8 mouse cellular contexts compared by ENCODE assay signal in the genomic region with DNA sequence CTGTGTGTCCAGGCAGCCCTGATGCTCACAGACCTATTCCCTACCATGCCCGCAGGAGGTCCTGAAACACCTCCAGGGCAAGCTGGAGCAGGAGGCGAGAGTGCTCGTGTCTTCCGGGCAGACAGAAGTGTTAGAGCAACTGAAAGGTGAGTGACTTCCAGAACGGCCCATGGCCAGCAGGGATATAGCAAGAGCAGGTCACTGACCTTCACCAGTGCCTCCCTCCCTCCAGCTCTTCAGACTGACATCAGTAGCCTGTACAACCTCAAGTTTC. TPM values are rescaled to one million over a fixed set of nuclear protein-coding genes. Genes with fewer than 3 reads are reported as not detected.
DNase-seq lines count a peak whose midpoint lies in the region; ATAC-seq and TF ChIP-seq lines count a peak whose summit lies in the region.
"Had no signal": no experiment of that assay in that cellular context is flagged by ENCODE, and none has a peak within 500 bp of the region (broad histone marks: within the 10 kb centered on the region; RNA-seq: fewer than 3 reads in every experiment).

No protein-coding gene starts in this region.

- ATAC-seq in forebrain, embryonic 12.5 days (ENCODE audit: low FRiP score), result no peak
- ATAC-seq in hindbrain, postnatal 0 days, result no peak

- H3K36me3 ChIP-seq in forebrain, embryonic 12.5 days (replicated peaks), result peaks cover 47% of the 10 kb centered on the region
- peaks cover 25% of the 10 kb centered on the region for H3K36me3 ChIP-seq in hindbrain, postnatal 0 days (ENCODE audit: insufficient read depth, low read length)

- peaks cover 75% of the 10 kb centered on the region for H3K4me1 ChIP-seq in forebrain, embryonic 12.5 days
- H3K4me1 ChIP-seq in hindbrain, postnatal 0 days (ENCODE audit: insufficient read depth, low read length), result peaks cover 34% of the 10 kb centered on the region
- peaks cover 43% of the 10 kb centered on the region for H3K4me1 ChIP-seq in olfactory bulb, adult 2 months (ENCODE audit: control insufficient read depth, insufficient read depth, low read length)

- H3K27ac ChIP-seq in left cerebral cortex, adult 2 months, result peak overlapping the region; percentile 72
- peak overlapping the region; percentile 50; the same call in 1 of the 2 replicates for H3K27ac ChIP-seq in forebrain, embryonic 12.5 days
- peak overlapping the region; percentile 99 for H3K27ac ChIP-seq in hindbrain, postnatal 0 days
- H3K27ac ChIP-seq in olfactory bulb, adult 2 months (ENCODE audit: insufficient read depth, low read depth, low read length), result peak overlapping the region; percentile 58

- H3K9me3 ChIP-seq in forebrain, embryonic 12.5 days, result no peaks in the 10 kb centered on the region
- no peaks in the 10 kb centered on the region for H3K9me3 ChIP-seq in hindbrain, postnatal 0 days (ENCODE audit: low read length)

- 69% methylated on average over 5 of the region's 5 CpGs for WGBS in forebrain, embryonic 12.5 days
- 32% methylated on average over 5 of the region's 5 CpGs for WGBS in hindbrain, postnatal 0 days
- 73% methylated on average over 5 of the region's 5 CpGs for WGBS in olfactory bulb, adult 2 months

- TF ChIP-seq CTCF in left cerebral cortex, adult 2 months (IDR thresholded peaks at IDR 0.05), result no peak
- no peak for TF ChIP-seq CTCF in hindbrain, postnatal 0 days (IDR thresholded peaks at IDR 0.05; ENCODE audit: low read depth)
- no peak for TF ChIP-seq CTCF in olfactory bulb, adult 2 months (IDR thresholded peaks at IDR 0.05; ENCODE audit: insufficient read depth, low read depth, low read length)

- peak overlapping the region; percentile 94 for H3K9ac ChIP-seq in forebrain, embryonic 12.5 days
- peak overlapping the region; percentile 90 for H3K9ac ChIP-seq in hindbrain, postnatal 0 days (replicated peaks; ENCODE audit: low read length)

- intact Hi-C loops in left cerebral cortex, adult 2 months (cut with DNase I), result no loop called here

- peak overlapping the region; percentile 78; the same call in 1 of the 2 replicates for H3K4me3 ChIP-seq in left cerebral cortex, adult 2 months
- H3K4me3 ChIP-seq in forebrain, embryonic 12.5 days (replicated peaks), result peak overlapping the region; percentile 60
- peak overlapping the region; percentile 58 for H3K4me3 ChIP-seq in hindbrain, postnatal 0 days (ENCODE audit: low read length)
- 0 out of 2 replicates have a peak overlapping the region, but pooled peaks have one; percentile 1 for H3K4me3 ChIP-seq in olfactory bulb, adult 2 months (ENCODE audit: insufficient read depth, low read depth, low read length)

- H3K4me2 ChIP-seq in forebrain, embryonic 12.5 days, result peak overlapping the region; percentile 82
- H3K4me2 ChIP-seq in hindbrain, postnatal 0 days (ENCODE audit: low read depth, low read length), result peak overlapping the region; percentile 74

- peaks cover 18% of the 10 kb centered on the region; the same call in 1 of the 2 replicates for H3K27me3 ChIP-seq in forebrain, embryonic 12.5 days
- no peaks in the 10 kb centered on the region for H3K27me3 ChIP-seq in hindbrain, postnatal 0 days (ENCODE audit: insufficient read depth, low read length)

- no peak for DNase-seq in left cerebral cortex, adult 2 months (ENCODE audit: extremely low spot score in 1 of 2, low spot score in 2 of 2)
- no peak for DNase-seq in left cerebral cortex, adult 18-20 months (ENCODE audit: low spot score in 2 of 2)
- DNase-seq in hindbrain, postnatal 0 days (ENCODE audit: low spot score), result no peak
- no peak for DNase-seq in kidney, postnatal 14 days
- DNase-seq in right cerebral cortex, postnatal 10 days (ENCODE audit: low spot score in 2 of 2), result no peak
- DNase-seq: thymus, postnatal 4 days had no signal

- no peak for TF ChIP-seq POLR2A in olfactory bulb, adult 2 months (IDR thresholded peaks at IDR 0.05; ENCODE audit: insufficient read depth, low read depth, low read length)

RNA-seq across cellular contexts. Expression of a gene that starts 6.2 kb away (rescaled TPM):
- 100 to 1,000 TPM; 111 to 113 TPM for total RNA-seq in left cerebral cortex, adult 2 months (2021)
- total RNA-seq in left cerebral cortex, adult 18-20 months (2021), result 100 to 1,000 TPM; 106 to 109 TPM
- 144 and 165 TPM in 2 replicates for polyA plus RNA-seq in forebrain, embryonic 12.5 days (2016; fragmentation: Nextera tagmentation; extraction: Ambion mirVana)
- 358 and 374 TPM in 2 replicates for total RNA-seq in hindbrain, postnatal 0 days (2014; rRNA removed)
- polyA plus RNA-seq in hindbrain, postnatal 0 days (2015; fragmentation: Nextera tagmentation; extraction: Ambion mirVana), result 81.3 and 97.6 TPM in 2 replicates
- polyA plus RNA-seq in olfactory bulb, adult 2 months (2012; ENCODE audit: insufficient read depth, insufficient read length, low replicate concordance, missing spikeins), result not detected in 2 replicates

RNA-seq across cellular contexts. Expression of a gene that starts 9.8 kb away (rescaled TPM):
- 100 to 1,000 TPM; 816 to 913 TPM for total RNA-seq in left cerebral cortex, adult 2 months (2021)
- total RNA-seq in left cerebral cortex, adult 18-20 months (2021), result 1,000 to 10,000 TPM in 1 of 2 experiments, 100 to 1,000 TPM in 1; 965 to 1,061 TPM
- polyA plus RNA-seq in forebrain, embryonic 12.5 days (2016; fragmentation: Nextera tagmentation; extraction: Ambion mirVana), result 708 and 760 TPM in 2 replicates
- 1,031 and 1,483 TPM in 2 replicates for total RNA-seq in hindbrain, postnatal 0 days (2014; rRNA removed)
- 676 and 682 TPM in 2 replicates for polyA plus RNA-seq in hindbrain, postnatal 0 days (2015; fragmentation: Nextera tagmentation; extraction: Ambion mirVana)
- 978 TPM in 1 of 2 replicates, not detected in the other for polyA plus RNA-seq in olfactory bulb, adult 2 months (2012; ENCODE audit: insufficient read depth, insufficient read length, low replicate concordance, missing spikeins)

RNA-seq across cellular contexts. Expression of a gene that starts 18.3 kb away (rescaled TPM):
- 10 to 100 TPM; 26.3 to 26.9 TPM for total RNA-seq in left cerebral cortex, adult 2 months (2021)
- 10 to 100 TPM; 25.1 to 28.5 TPM for total RNA-seq in left cerebral cortex, adult 18-20 months (2021)
- polyA plus RNA-seq in forebrain, embryonic 12.5 days (2016; fragmentation: Nextera tagmentation; extraction: Ambion mirVana), result 42.6 and 44.4 TPM in 2 replicates
- total RNA-seq in hindbrain, postnatal 0 days (2014; rRNA removed), result 28.9 and 36.0 TPM in 2 replicates
- 35.7 and 38.4 TPM in 2 replicates for polyA plus RNA-seq in hindbrain, postnatal 0 days (2015; fragmentation: Nextera tagmentation; extraction: Ambion mirVana)
- polyA plus RNA-seq in olfactory bulb, adult 2 months (2012; ENCODE audit: insufficient read depth, insufficient read length, low replicate concordance, missing spikeins), result not detected in 2 replicates

RNA-seq across cellular contexts. Expression of a gene that starts 27.3 kb away (rescaled TPM):
- total RNA-seq in left cerebral cortex, adult 2 months (2021), result 1 to 10 TPM; 4.0 to 5.4 TPM
- total RNA-seq in left cerebral cortex, adult 18-20 months (2021), result 1 to 10 TPM; 4.8 to 6.9 TPM
- 3.7 and 3.8 TPM in 2 replicates for polyA plus RNA-seq in forebrain, embryonic 12.5 days (2016; fragmentation: Nextera tagmentation; extraction: Ambion mirVana)
- total RNA-seq in hindbrain, postnatal 0 days (2014; rRNA removed), result 3.8 and 6.7 TPM in 2 replicates
- polyA plus RNA-seq in hindbrain, postnatal 0 days (2015; fragmentation: Nextera tagmentation; extraction: Ambion mirVana), result 11.0 and 11.8 TPM in 2 replicates
- not detected in 2 replicates for polyA plus RNA-seq in olfactory bulb, adult 2 months (2012; ENCODE audit: insufficient read depth, insufficient read length, low replicate concordance, missing spikeins)

RNA-seq across cellular contexts. Expression of a gene that starts 27.7 kb away (rescaled TPM):
- 10 to 100 TPM; 13.5 to 13.6 TPM for total RNA-seq in left cerebral cortex, adult 2 months (2021)
- total RNA-seq in left cerebral cortex, adult 18-20 months (2021), result 10 to 100 TPM; 13.4 to 13.5 TPM
- polyA plus RNA-seq in forebrain, embryonic 12.5 days (2016; fragmentation: Nextera tagmentation; extraction: Ambion mirVana), result 4.1 and 4.4 TPM in 2 replicates
- 3.7 TPM in 2 replicates for total RNA-seq in hindbrain, postnatal 0 days (2014; rRNA removed)
- polyA plus RNA-seq in hindbrain, postnatal 0 days (2015; fragmentation: Nextera tagmentation; extraction: Ambion mirVana), result 5.2 and 5.5 TPM in 2 replicates
- polyA plus RNA-seq in olfactory bulb, adult 2 months (2012; ENCODE audit: insufficient read depth, insufficient read length, low replicate concordance, missing spikeins), result not detected in 2 replicates

Comparison
In these comparisons a context has a peak if more than half of its experiments do, and no peak if none do; other contexts are left out.
1. H3K4me3 ChIP-seq: peak in every context shown above with its lines; median percentile 78 in left cerebral cortex, adult 2 months; 60 in forebrain, embryonic 12.5 days; 58 in hindbrain, postnatal 0 days; 1 in olfactory bulb, adult 2 months.